Mouse (Mus musculus) liver, adult 2 months (tissue): ENCODE measurements at regions not wholly inside any gene's neighbourhood (a gene's known extent, or its start where the extent isn't known, plus 50 kb on each side); places are given as distances from the start of the nearest gene placed in this dataset.

ENCODE experiments used
- CTCF ChIP-seq: fragments of 200-500 bp; IDR thresholded peaks from 2 replicates; pipeline ENCODE4 v1.5.1; 2011; ENCODE audit warnings: low read depth, low read length, control low read depth
- POLR2A ChIP-seq: fragments of 200-500 bp; IDR thresholded peaks from 2 replicates; pipeline ENCODE4 v1.6.1; 2011; ENCODE audit warnings: low read length, control low read depth; ENCODE audit not compliant: insufficient read depth; ENCODE audit errors: extremely low read depth

DNA sequence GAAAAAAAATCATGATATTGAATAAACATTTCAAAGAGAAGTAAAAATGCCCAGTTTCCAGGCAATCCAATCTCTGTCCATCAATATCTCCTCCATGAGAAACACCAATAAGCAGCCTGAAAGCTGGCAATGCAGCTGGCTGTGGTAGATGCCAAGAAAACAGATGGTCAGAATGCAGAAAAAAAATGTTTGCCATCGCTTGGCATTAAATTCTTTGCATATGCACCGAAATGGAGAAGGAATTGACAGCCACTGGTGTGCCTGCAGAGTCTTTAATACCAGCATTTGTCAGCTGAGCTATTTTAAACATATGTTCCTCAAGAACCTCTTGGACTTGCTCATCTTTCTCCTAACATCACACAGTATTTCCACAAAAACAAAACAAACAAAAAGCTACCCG is 256.2 kb downstream of the Akain1 start:
- TF ChIP-seq CTCF = no peak
- no peak for TF ChIP-seq POLR2A
